Mouse (Mus musculus) kidney, postnatal 10 days (tissue): Measurements from ENCODE around the gene Ttyh3.
A peak's percentile ranks its signal among the peaks of the same experiment; 100 is the strongest.

Experiments used
- DNase-seq: peaks from one replicate; pipeline ENCODE4 v3.0.0; 2021; ENCODE audit warnings: mixed read lengths

Ttyh3 gene

DNA sequence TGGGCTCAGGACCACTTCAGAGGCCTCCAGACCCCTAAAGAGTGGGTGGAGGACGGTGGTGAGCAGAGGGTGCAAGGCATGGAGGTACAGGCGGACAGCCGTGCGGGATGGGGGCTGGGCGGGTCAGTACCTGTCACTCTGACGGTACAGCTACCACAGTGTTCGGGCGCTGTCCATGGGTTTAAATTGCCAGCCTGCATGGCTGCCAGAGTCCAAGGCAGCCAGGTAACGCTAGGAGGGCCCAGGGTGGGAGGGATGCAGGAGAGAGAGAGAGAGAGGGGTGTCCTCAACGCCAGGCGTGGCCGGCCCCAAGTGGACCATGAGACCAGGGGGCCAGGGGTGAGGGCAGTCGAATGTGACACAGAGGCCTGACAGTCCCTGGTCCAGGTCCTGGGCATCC lies 23.9 kb downstream of the Ttyh3 start:
- DNase-seq = no peak

DNA sequence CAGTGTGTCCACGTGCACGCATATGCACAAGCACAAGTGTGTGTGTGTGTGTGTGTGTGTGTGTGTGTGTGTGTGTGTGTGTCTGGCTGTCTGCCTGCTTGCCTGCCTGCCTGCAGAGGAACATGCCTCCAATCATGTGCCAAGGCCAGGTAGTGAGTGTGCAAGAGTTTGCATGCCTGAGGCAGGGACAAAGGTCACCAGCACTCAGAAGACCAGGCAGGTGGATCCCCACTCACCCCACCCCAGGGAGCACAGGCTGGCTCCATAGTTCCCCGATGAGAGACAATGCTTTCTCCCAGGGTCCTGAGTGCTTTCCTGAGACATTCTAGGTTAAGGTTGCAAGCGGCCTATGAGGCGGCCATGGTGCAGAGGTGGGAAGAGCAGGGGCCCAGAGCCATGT lies 24.6 kb downstream of the Ttyh3 start:
- peak; percentile 30 for DNase-seq

DNA sequence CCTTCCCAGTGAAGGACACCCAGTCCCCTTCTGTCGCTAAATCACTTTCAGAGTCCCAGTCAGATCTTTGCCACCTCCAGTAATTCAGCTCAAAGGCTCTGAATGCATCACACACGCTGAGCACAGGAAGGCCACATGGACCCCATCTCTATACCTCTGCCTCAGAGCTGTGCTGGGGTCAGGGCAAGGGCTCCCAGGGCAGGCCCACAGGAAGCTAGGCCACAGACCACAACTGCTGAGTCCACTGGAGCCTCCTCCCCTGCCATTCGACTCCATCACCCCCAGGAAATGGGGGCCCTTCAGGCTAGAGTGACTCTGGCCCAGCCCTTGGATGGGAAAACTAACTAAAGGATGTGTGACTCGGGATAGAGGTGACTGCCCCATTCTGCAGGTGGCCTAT lies 25.0 kb downstream of the Ttyh3 start:
- no peak for DNase-seq

DNA sequence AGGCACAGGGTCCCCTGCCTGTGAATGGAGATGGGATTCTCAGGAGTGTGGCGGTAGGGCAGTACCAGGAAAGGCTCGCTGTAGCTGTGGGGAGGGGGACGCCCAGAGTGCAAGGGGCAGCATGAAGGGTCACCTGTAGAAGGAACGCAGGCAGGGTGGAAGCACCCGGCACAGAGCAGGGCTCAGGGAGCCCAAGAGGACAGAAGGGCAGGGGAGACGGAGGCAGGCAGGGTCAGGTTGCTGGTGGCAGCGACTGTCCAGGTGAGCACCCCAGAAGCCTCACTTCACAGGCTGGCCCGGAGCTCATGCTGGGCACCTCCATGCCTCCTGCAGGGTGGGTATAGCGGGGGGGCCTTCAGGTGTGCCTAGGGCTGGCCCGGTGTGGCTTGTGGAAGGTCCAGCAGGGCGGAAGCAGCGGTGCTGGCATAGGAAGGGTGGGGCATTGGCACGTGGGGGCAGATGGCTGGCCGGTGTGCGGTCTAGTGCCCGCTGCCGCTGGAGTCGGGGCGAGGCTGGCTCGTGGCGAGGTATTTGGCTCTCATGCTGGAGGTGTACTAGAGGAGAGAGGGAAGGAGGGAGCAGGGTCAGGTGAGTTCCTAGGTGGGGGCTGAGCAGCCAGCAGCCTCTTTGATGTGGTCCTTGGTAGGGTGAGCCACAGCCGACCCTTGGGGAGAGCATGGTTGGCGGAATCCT lies 25.7 kb downstream of the Ttyh3 start:
- DNase-seq = no peak

DNA sequence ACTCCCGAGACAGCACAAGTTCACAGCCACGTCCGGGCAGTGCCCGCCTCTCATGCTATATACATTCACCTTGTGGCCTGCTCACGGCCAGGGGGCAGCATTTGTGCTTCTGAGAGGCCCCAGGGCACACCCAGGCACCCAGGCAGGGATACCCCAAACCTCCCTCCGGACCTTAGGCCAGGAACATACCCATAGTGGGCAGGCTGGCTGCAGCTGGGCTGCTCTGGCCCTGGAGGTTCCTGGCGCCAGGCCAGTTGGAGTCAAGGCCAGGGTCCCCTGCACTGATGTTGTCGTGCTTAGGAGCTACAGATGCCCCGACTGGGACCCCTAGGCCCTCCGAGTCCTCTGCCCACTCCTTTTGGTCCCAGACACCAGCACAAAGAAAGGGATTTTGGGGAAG lies 27.3 kb downstream of the Ttyh3 start:
- DNase-seq = peak; percentile 56

DNA sequence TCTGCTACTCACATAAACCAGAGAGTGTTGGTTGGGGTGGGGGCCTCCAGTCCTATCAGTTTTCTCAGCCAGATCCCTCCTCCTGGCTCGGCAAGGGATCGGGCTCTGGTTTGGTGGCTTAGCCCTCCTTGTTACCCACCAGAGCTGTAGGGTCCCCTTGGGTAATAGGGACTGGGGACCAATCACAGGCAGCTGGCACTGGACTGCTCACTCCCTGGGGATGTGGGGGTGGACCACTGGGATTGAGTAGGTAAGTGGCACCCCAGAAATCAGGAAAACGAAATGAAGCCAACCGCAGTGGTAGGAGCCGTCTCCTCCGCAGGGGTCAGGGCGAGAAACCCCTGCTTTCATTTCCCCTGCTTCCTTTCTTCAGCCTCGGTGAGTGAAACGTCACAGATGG lies 27.7 kb downstream of the Ttyh3 start:
- DNase-seq = peak; percentile 21

DNA sequence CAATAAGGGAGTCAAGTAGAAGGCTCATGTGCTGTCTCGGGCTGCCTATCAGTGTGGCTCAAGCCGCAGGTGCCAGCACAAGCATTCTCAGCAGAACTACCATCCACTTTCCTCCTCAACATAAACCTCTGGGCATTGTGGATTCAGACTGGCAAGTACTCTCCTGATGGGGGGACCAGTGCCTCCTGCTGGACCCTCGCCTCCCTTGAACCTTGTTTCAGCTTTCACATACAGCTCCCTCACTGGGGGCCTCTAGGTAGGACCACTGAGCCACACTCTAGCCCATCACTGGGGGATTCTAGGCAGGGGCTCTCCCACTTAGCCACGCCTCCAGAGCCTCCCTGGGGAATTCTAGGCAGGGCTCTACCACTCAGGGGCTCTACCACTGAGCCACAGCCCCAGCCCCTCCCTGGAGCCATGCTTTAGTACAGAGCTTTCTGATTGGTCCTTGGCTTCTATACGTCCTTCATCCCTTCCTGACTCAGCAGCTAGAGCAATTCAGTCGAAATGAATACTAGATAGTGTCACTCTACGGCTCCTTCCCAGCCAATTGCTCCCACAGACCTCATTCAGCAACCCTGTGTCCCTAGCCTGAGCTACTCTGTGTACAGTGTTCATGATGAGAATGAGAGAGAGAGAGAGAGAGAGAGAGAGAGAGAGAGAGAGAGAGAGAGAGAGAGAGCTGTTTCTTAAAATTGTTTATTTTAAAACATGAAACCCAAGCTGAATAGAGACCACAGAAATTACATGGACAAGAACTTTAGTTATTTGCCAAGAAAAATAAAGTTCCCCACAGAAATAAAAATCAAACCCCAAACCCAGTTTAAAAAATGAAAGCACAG lies 28.7 kb downstream of the Ttyh3 start:
- peak; percentile 29 for DNase-seq

DNA sequence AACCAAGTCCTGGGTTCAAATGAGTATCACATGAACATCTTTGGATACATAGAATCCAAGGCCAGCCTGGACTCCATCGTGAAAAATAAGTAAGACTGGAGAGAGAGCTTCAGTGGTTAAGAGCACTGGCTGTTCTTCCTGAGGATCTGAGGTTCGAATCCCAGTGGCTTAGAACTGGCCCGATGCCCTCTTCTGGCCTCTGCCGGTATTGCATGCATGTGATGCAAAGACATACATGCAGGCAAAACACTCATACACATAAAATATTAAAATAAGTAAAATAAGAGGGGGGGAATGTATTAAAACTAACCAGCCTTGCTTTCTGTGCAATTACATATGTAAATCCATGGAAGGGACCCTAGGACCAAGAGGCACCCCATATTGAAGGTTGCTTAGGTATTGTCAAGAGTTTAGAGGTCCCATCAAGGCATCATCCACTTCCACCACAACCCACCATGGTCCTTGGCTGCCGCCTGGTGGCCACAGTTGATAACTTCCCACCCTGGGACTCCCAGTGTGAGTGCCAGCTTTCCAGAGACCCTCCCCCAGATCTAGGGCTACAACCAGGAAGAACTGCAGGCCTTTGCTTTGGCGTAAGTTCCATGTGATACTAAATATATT lies 29.6 kb downstream of the Ttyh3 start:
- DNase-seq = peak; percentile 90

DNA sequence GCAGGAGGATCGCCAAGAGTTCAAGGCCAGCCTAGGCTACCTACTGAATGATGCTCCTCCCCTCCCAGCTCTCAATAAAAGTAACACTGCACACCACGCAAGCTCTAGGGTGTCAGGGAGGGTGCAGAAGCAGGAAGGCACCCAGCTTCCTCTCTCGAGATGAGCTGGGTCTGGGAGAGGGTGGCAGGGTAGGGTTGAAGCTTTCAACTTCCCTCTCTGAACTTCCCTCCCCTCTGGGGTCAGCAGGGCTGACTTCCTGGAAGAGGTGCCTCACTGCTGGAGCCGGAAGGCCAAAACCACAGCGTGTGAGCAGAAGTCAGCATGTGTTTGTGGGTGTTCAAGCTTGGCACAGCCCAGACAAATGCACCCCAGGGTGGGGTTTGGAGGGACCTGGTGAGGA lies 31.1 kb downstream of the Ttyh3 start:
- peak; percentile 41 for DNase-seq

DNA sequence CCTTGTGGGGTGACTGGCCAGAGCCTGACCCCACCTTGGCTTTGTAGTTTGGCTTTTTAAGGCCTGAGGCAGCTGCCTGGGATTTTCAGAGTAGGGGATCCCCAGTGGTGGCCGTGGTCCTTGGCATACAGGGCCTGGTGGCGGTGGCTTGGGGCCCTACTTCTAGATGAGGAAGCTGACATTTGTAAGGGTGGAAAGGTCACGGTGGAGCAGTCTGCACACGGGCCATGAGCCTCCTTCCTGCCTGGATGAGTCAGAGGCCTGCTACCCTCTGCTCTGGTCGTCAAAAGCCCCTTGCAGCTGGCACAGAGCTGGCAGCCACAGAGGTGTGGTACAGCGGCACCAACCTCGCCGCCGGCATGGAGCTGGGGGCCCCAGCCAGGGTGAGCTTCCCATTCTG lies 32.1 kb downstream of the Ttyh3 start:
- DNase-seq = peak; percentile 43

DNA sequence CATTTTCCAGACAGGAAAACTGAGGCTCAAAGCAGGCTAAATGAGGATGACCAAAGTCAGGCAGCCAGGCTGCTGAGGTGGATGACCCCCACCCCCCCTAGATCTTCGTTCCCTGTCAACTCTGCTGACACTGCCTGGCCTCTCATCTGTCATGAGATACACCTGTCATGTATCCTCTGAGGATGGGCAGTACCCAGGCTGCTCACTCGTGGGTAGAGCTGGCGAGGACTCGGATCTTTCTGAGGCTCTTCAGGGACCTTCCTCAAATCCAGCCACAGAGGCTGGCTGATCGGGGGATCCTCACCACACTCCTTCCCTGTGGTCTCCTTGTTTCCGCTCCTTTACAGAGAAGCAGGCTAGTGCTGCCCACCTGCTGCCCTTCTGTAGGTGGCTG lies 32.7 kb downstream of the Ttyh3 start:
- no peak for DNase-seq

DNA sequence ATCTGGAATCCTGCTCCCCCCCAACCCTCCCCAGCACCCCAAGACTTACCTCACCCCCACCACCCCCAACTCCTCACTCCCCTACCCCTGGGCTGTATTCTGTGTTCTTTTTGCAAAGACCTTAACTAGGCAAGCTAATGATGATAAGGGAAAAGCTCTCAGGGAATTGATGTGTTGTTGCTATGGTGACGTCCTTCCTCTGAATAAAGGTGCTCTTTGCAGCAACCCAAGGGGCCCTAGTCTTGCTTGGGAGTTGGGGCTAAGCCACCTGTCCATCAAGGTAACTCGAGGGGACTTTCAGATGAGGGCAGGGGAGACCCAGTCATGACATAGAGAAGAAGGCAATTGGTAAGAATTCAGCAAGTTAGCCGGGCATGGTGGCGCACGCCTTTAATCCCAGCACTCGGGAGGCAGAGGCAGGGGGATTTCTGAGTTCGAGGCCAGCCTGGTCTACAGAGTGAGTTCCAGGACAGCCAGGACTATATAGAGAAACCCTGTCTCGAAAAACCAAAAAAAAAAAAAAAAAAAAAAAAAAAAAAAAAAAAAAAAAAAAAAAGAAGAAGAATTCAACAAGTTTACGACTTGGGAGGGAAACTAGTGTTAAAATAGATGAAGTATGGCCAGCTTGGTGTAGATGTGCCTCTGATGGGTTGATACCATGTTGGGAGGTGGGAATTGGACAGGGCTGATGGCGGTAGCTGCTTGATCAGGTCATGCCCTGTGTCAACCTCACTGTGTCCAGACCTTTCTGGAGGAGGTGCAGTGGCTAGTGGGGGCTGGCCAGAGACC lies 33.3 kb downstream of the Ttyh3 start:
- no peak for DNase-seq

DNA sequence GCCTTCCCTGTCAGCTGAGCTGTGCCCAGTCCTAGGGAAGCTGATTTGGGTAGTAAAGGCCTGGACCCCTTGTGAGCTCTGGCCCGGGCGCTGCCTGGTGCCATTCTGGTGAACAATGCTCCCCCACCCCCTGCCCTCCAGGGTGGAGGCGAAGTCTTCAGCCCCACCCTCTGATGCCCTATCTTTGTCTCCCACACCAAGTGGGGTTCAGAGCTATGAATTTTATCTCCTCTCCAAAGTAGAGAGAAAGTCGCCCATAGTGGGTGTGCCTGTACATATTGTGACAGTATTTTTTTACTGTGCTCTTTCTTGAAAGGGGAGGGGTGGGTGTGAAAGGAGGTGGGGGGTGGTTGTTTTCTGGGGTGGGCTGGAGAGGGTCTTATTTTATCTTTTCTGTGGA lies 34.0 kb downstream of the Ttyh3 start:
- DNase-seq = no peak

DNA sequence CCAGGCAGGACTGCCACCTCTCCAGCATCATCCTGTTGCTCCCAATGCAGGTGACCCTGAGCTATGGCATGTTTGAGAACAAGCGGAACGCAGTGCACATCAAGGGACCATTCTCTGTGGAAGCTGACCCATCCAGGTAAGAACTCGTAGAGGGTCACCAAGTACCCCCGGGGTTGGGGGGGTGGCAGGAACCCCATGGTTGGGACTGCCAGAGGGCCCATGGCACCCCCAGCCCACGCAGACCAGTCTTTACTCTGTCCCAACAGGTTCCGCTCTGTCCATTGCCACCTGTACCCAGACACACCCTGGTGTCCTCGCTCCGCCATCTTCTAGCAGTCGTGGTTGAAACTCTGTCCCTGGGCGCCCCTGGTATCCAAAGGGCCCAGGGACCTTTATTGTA lies 34.7 kb downstream of the Ttyh3 start:
- DNase-seq = no peak

DNA sequence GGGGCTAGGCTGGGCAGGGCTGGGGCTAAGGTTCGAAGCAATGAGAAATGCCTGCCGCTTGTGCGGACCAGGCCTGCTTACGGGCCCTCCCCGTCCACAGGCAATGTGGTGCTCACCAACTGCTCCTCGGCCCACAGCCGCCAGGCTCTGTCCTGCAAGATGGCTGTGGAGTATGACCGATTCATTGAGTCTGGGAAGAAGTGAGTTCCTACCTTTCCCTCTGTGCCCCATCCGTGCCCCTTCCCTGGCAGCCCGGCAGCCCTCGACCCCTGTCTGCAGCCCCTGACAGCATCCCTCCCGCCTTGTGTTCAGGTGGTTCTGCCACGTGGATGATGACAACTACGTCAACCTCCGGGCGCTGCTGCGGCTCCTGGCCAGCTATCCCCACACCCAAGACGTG lies 36.6 kb downstream of the Ttyh3 start:
- peak; percentile 25 for DNase-seq

DNA sequence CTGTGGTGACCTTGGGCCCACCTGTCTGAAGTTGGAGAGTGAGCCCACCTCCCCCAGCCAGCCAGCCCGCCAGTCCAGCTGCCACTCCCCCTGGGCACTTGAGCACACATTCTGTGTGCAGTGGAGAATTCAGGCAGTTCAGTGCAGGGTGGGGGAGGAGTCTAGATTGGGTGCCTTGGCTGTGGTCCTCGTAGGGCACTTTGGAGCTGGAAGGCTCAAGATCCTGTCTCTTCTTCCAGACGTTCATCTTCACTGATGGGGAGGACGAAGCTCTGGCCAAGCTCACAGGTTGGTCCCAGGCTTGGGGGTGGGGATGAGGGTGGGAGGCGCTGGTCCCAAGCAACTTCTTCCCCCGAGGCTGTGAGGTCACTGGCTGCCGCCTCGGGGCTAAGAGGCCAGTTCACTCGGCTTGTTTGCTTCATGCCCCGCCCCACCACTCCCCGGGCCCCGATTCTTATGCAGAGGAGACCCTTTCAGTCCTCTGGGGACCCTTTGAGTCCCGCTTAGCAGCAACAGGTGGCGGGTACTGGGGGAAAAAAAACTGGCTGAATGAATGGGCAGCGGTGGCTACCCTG lies 37.1 kb downstream of the Ttyh3 start:
- DNase-seq = peak; percentile 22

DNA sequence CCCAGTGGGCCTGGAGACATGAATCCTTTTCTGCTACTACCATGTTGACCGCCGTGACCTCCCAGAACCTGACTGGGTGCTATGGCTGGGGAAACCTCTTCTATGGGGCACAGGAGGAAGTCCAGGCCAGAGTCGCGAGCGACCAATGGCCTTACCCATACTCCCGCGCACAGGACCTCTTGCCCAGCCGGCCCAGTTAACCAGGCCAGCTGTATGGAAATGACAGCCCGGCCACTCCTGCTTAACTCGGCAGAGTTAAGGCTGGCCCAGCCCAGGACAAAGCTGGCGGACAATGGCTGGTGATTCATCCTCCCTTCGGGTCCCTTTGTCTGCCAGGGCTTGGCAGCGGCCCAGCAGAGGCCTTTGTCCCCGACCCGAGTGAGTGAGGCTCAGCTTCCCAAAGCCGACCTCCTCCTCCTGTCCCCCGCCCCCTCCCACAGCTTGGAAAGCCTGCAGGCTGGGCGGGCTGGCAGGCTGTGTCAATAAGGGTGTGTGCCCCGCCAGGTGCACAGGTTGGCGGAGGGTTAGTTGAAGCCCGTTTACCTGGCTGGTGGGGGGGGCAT lies 37.7 kb downstream of the Ttyh3 start:
- peak; percentile 88 for DNase-seq

DNA sequence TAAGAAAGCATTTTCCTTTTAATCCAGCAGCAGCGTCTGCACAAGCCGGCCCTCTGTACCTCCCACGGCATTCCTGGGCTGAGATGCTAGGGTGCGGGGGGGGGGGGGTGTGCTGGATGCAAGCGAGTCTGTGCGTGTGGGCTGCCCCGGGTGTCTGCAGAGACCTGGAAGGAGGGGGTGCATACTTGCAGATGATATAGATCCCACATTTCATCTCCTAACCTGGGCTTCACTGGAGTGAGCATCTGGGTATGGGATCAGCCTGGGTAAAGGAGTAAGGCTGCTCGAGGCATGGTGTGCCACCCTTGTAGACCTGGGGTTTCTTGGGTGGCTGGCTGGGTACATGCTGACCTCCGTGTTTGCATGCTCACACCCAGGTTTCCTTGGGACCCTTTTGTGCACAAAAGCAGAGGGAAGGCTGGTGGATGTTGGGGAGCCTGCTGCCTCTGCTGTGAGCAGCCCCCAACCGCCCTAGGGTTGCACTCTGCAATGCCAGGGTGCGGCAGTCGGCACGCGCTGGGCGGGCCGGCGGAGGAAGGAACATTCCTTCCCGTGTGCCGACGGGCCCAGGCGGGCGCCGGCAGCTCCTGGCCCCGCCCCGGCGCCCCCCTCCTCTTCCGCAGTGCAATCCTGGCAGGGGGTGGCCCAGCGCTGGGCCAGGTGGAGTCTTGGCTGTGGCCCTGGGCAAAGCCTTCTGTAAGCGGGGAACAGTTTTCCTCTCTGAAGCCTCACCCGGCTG lies 38.4 kb downstream of the Ttyh3 start:
- peak; percentile 80 for DNase-seq

DNA sequence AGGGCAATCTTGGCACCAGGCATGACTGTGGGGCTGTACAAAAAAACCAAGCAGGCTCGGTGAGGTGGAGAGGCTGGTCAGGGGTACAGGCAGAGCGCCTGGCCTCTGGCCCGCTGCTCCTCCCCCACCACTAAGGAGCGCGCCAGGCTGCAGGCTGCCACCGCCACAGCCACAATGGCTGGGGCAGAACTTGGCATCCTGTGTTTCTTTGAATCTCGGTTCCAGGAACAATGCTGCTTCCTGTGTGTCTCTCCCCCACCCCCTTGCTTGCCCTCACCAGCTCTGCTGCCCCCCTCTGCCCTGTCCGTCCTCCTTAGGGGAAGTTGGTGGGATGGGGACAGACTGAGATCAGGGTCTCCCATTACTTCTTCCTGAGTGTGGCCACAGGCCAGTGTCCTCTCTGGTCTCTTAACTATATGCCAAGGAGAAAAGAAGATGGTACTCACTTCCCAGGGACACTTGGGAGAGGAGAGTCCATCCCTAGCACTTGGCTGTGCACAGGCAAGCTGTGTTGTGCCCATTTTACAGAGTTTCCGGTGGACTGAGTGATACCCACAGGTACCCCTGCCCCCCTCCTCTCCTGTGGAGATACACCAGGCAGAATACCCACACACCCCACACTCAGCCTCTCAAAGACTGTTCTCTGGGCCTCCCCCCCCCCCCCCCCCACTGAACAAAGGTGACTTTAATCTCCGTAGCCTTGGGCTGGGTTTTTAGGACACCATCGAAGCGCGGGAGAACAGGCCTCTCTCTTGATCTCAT lies 39.1 kb downstream of the Ttyh3 start:
- DNase-seq = peak; percentile 72

DNA sequence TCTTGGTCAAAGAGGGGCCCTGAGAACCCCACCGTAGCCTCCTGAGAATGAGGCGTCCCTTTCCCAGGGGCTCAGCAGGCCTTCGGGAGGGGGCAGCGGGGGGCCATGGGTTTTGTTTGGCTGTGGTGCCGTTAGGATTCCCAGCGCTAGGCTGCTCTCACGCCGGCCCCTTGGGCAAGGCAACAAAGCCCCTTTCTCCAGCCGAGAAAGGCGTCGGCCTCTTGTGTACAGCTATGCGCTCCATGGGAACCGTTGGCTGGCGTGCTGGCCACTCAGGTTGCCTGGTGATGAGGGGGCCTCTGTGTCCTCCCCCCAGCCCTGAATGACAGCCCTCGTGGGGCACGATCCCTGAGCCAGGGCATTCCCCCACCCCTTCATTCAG lies 40.2 kb downstream of the Ttyh3 start:
- DNase-seq = peak; percentile 49
